Mouse (Mus musculus) midbrain, embryonic 11.5 days (tissue): Measurements from ENCODE around the gene Gga3. TPM values are rescaled to one million over a fixed set of nuclear protein-coding genes. Genes with fewer than 3 reads are reported as not detected.

Experiments
- ATAC-seq: fragments of 200-750 bp; cut with Nextera tagmentation; 2 replicates; pipeline ENCODE4 v1.8.0; 2017; ENCODE audit warnings: moderate TSS enrichment, moderate library complexity; ENCODE audit not compliant: low FRiP score
- DNase-seq: peaks from one replicate; pipeline ENCODE4 v3.0.0; 2015; ENCODE audit warnings: low spot score; ENCODE audit errors: missing footprints
- H3K27ac ChIP-seq: fragments of 300-500 bp; sonication (generic); 2 replicates; pipeline ENCODE4 v1.5.1; 2014; ENCODE audit warnings: low read depth, low read length
- H3K27me3 ChIP-seq: fragments of 300-500 bp; sonication (generic); 2 replicates; pipeline ENCODE4 v1.6.1; 2014; ENCODE audit warnings: mild to moderate bottlenecking, low read length, moderate library complexity, mixed read lengths; ENCODE audit not compliant: control insufficient read depth, insufficient read depth
- H3K36me3 ChIP-seq: fragments of 300-500 bp; sonication (generic); 2 replicates; pipeline ENCODE4 v1.6.1; 2014; ENCODE audit warnings: mild to moderate bottlenecking, low read length, moderate library complexity, mixed read lengths; ENCODE audit not compliant: control insufficient read depth, insufficient read depth
- H3K4me1 ChIP-seq: fragments of 300-500 bp; sonication (generic); 2 replicates; pipeline ENCODE4 v1.6.1; 2014; ENCODE audit warnings: low read length; ENCODE audit not compliant: control insufficient read depth, insufficient read depth
- H3K4me2 ChIP-seq: fragments of 300-500 bp; sonication (generic); 2 replicates; pipeline ENCODE4 v1.6.1; 2014; ENCODE audit warnings: mild to moderate bottlenecking, moderate library complexity
- H3K4me3 ChIP-seq: fragments of 300-500 bp; sonication (generic); 2 replicates; pipeline ENCODE4 v1.5.1; 2014; ENCODE audit warnings: low read depth, low read length
- H3K9ac ChIP-seq: fragments of 300-500 bp; sonication (generic); 2 replicates; pipeline ENCODE4 v1.6.1; 2014; ENCODE audit warnings: low read length
- H3K9me3 ChIP-seq: fragments of 300-500 bp; sonication (generic); 2 replicates; pipeline ENCODE4 v1.6.1; 2016; ENCODE audit warnings: low read length; ENCODE audit not compliant: control insufficient read depth
- WGBS: fragments of 180-500 bp; shearing (Covaris S2); extraction: QIAGEN DNeasy Blood & Tissue Kit; methylation state at CpG from one replicate; pipeline ENCODE4 v1.1.7; 2014; 5-methylcytosine and 5-hydroxymethylcytosine counted together
- polyA plus RNA-seq: library from polyadenylated mRNA; unstranded; fragments of >200 nt; fragmentation: Nextera tagmentation; extraction: Ambion mirVana; gene quantifications from 2 replicates; pipeline ENCODE4 v1.2.1, GENCODE M21; 2014

The Gga3 gene
- polyA plus RNA-seq, 1 experiment from 2014 or later, result 25.1 TPM

GRCm38 (mm10) chr11:115608421-115609399 is 4.9 kb upstream of the Gga3 start:
- ATAC-seq (no peak), DNase-seq (no peak)
- Histone ChIP-seq H3K4me3 (no peak overlapping the region), H3K4me2 (no peak overlapping the region), H3K27me3 (no peaks in the 10 kb centered on the region), H3K27ac (no peak overlapping the region), H3K9me3 (no peaks in the 10 kb centered on the region), H3K4me1 (peaks cover 20% of the 10 kb centered on the region), H3K36me3 (peaks cover 14% of the 10 kb centered on the region), H3K9ac (no peak overlapping the region)
- 83% methylated on average over 23 of the region's 23 CpGs for WGBS

GRCm38 (mm10) chr11:115606733-115607132 is 2.9 kb upstream of the Gga3 start:
- no peak overlapping the region for H3K4me3 ChIP-seq
- no peak overlapping the region for H3K9ac ChIP-seq
- H3K36me3 ChIP-seq, result peaks cover 14% of the 10 kb centered on the region
- H3K9me3 ChIP-seq, result no peaks in the 10 kb centered on the region
- H3K4me1 ChIP-seq, result peaks cover 20% of the 10 kb centered on the region
- no peak overlapping the region for H3K27ac ChIP-seq
- ATAC-seq, result no peak
- H3K4me2 ChIP-seq, result no peak overlapping the region
- H3K27me3 ChIP-seq, result no peaks in the 10 kb centered on the region
- 96% methylated on average over 18 of the region's 18 CpGs for WGBS
- DNase-seq, result no peak

- no peaks in the 10 kb centered on the region for H3K27me3 ChIP-seq
- H3K4me3 ChIP-seq, result peak overlapping the region; percentile 82
- no peaks in the 10 kb centered on the region for H3K9me3 ChIP-seq
- peaks cover 20% of the 10 kb centered on the region for H3K4me1 ChIP-seq
- peaks cover 14% of the 10 kb centered on the region for H3K36me3 ChIP-seq
- WGBS, result under 1% methylated on average over 26 of the region's 26 CpGs
- ATAC-seq, result peak; percentile 45
- H3K27ac ChIP-seq, result peak overlapping the region; percentile 75; the same call in 1 of the 2 replicates
- H3K4me2 ChIP-seq, result peak overlapping the region; percentile 95
- DNase-seq, result no peak
- H3K9ac ChIP-seq, result peak overlapping the region; percentile 95
Observed at GRCm38 (mm10) chr11:115604304-115604696, 449 bp upstream of the Gga3 start.

- peaks cover 14% of the 10 kb centered on the region for H3K36me3 ChIP-seq
- peak overlapping the region; percentile 75; the same call in 1 of the 2 replicates for H3K27ac ChIP-seq
- DNase-seq (peak; percentile 92), ATAC-seq (no peak)
- H3K27me3 ChIP-seq, result no peaks in the 10 kb centered on the region
- peak overlapping the region; percentile 95 for H3K4me2 ChIP-seq
- peaks cover 20% of the 10 kb centered on the region for H3K4me1 ChIP-seq
- H3K9me3 ChIP-seq, result no peaks in the 10 kb centered on the region
- H3K4me3 ChIP-seq, result peak overlapping the region; percentile 82
- WGBS, result 7% methylated on average over 15 of the region's 15 CpGs
- peak overlapping the region; percentile 95 for H3K9ac ChIP-seq
Observed at GRCm38 (mm10) chr11:115603128-115603475, 749 bp downstream of the Gga3 start.

GRCm38 (mm10) chr11:115601174-115601573 is 2.7 kb downstream of the Gga3 start:
- H3K4me3 ChIP-seq, result no peak overlapping the region
- no peak overlapping the region for H3K4me2 ChIP-seq
- peaks cover 4% of the 10 kb centered on the region; the same call in 1 of the 2 replicates for H3K36me3 ChIP-seq
- no peak overlapping the region for H3K27ac ChIP-seq
- no peaks in the 10 kb centered on the region for H3K9me3 ChIP-seq
- WGBS, result 98% methylated on average over 4 of the region's 4 CpGs
- no peak for DNase-seq
- H3K9ac ChIP-seq, result no peak overlapping the region
- no peaks in the 10 kb centered on the region for H3K27me3 ChIP-seq
- no peak for ATAC-seq
- peaks cover 20% of the 10 kb centered on the region for H3K4me1 ChIP-seq

GRCm38 (mm10) chr11:115600743-115601142 is 3.1 kb downstream of the Gga3 start:
- H3K9me3 ChIP-seq, result no peaks in the 10 kb centered on the region
- no peak overlapping the region for H3K27ac ChIP-seq
- peaks cover 2% of the 10 kb centered on the region; the same call in 1 of the 2 replicates for H3K36me3 ChIP-seq
- 97% methylated on average over 15 of the region's 15 CpGs for WGBS
- H3K4me3 ChIP-seq, result no peak overlapping the region
- no peaks in the 10 kb centered on the region for H3K27me3 ChIP-seq
- no peak overlapping the region for H3K9ac ChIP-seq
- H3K4me1 ChIP-seq, result peaks cover 20% of the 10 kb centered on the region
- DNase-seq, result no peak
- ATAC-seq, result no peak
- H3K4me2 ChIP-seq, result no peak overlapping the region

GRCm38 (mm10) chr11:115599722-115600121 is 4.1 kb downstream of the Gga3 start:
- no peak for DNase-seq
- 96% methylated on average over 7 of the region's 7 CpGs for WGBS
- H3K27ac ChIP-seq, result no peak overlapping the region
- peaks cover 13% of the 10 kb centered on the region for H3K4me1 ChIP-seq
- H3K4me2 ChIP-seq, result no peak overlapping the region
- no peak overlapping the region for H3K9ac ChIP-seq
- no peaks in the 10 kb centered on the region for H3K27me3 ChIP-seq
- no peak for ATAC-seq
- no peak overlapping the region for H3K4me3 ChIP-seq
- H3K9me3 ChIP-seq, result no peaks in the 10 kb centered on the region
- H3K36me3 ChIP-seq, result peaks cover 4% of the 10 kb centered on the region

- Histone ChIP-seq H3K27me3 (no peaks in the 10 kb centered on the region), H3K27ac (no peak overlapping the region), H3K36me3 (peaks cover 15% of the 10 kb centered on the region), H3K4me2 (no peak overlapping the region), H3K4me1 (peaks cover 10% of the 10 kb centered on the region), H3K4me3 (no peak overlapping the region), H3K9me3 (no peaks in the 10 kb centered on the region), H3K9ac (no peak overlapping the region)
- no peak for DNase-seq
- no peak for ATAC-seq
- 95% methylated on average over 4 of the region's 4 CpGs for WGBS
Observed at GRCm38 (mm10) chr11:115598309-115598708, 5.5 kb downstream of the Gga3 start.

GRCm38 (mm10) chr11:115595209-115595608 is 8.6 kb downstream of the Gga3 start:
- Histone ChIP-seq H3K4me1 (no peaks in the 10 kb centered on the region), H3K9me3 (no peaks in the 10 kb centered on the region), H3K27ac (no peak overlapping the region), H3K9ac (no peak overlapping the region), H3K36me3 (peaks cover 25% of the 10 kb centered on the region), H3K4me2 (no peak overlapping the region), H3K27me3 (no peaks in the 10 kb centered on the region), H3K4me3 (no peak overlapping the region)
- WGBS, result 97% methylated on average over 3 of the region's 3 CpGs
- no peak for DNase-seq
- no peak for ATAC-seq
